Mouse (Mus musculus) olfactory bulb, adult 2 months (tissue): ENCODE results near the gene Myo1b.

ENCODE experiments used
- CTCF ChIP-seq: fragments of 200-500 bp; IDR thresholded peaks from 2 replicates; pipeline ENCODE4 v1.5.1; 2012; ENCODE audit warnings: low read depth, mild to moderate bottlenecking, low read length, moderate library complexity; ENCODE audit not compliant: insufficient read depth
- POLR2A ChIP-seq: fragments of 200-500 bp; IDR thresholded peaks from 2 replicates; pipeline ENCODE4 v1.6.1; 2012; ENCODE audit warnings: mild to moderate bottlenecking, low read depth, low read length, moderate library complexity; ENCODE audit not compliant: insufficient read depth

- TF ChIP-seq POLR2A (no peak), CTCF (no peak)
These were observed 80.1 kb downstream of the Myo1b start for GRCm38 (mm10) chr1:51835795-51836194.
